Mouse (Mus musculus): Measurements from ENCODE around the gene Gramd1a. TPM values are rescaled to one million over a fixed set of nuclear protein-coding genes. Genes with fewer than 3 reads are reported as not detected.

Gramd1a gene
- 86.9 and 87.2 TPM in 2 replicates for polyA plus RNA-seq (2014; fragmentation: Nextera tagmentation; extraction: Ambion mirVana)

- Histone ChIP-seq H3K27ac (replicated peaks; ENCODE audit: low read depth, low read length) (peak within 1 kb of the TSS; percentile 65), H3K27me3 (ENCODE audit: control insufficient read depth, insufficient read depth, low read length) (no peaks in the 10 kb centered on the region), H3K36me3 (ENCODE audit: control insufficient read depth, insufficient read depth, low read length) (no peaks in the 10 kb centered on the region), H3K9me3 (ENCODE audit: control insufficient read depth, low read length) (no peaks in the 10 kb centered on the region), H3K4me1 (ENCODE audit: control insufficient read depth, insufficient read depth, low read length) (peaks cover 15% of the 10 kb centered on the region), H3K4me3 (ENCODE audit: low read depth, low read length) (no peak within 1 kb of the TSS), H3K9ac (ENCODE audit: low read length) (no peak within 1 kb of the TSS), H3K4me2 (ENCODE audit: low read depth, severe bottlenecking) (no peak within 1 kb of the TSS; the same call in 1 of the 2 replicates)
- DNase-seq (ENCODE audit: low spot score) (peak; percentile 63), ATAC-seq (ENCODE audit: insufficient number of reproducible peaks, low FRiP score, low TSS enrichment, low read depth) (peak; percentile 23; the same call in 1 of the 2 replicates)
- 56% methylated on average over 5 of the region's 5 CpGs for WGBS
These were observed at the start of gene Gramd1a for GRCm38 (mm10) chr7:31155296-31156033. Gramd1a (minus strand) TSS chr7:31155896.

DNA sequence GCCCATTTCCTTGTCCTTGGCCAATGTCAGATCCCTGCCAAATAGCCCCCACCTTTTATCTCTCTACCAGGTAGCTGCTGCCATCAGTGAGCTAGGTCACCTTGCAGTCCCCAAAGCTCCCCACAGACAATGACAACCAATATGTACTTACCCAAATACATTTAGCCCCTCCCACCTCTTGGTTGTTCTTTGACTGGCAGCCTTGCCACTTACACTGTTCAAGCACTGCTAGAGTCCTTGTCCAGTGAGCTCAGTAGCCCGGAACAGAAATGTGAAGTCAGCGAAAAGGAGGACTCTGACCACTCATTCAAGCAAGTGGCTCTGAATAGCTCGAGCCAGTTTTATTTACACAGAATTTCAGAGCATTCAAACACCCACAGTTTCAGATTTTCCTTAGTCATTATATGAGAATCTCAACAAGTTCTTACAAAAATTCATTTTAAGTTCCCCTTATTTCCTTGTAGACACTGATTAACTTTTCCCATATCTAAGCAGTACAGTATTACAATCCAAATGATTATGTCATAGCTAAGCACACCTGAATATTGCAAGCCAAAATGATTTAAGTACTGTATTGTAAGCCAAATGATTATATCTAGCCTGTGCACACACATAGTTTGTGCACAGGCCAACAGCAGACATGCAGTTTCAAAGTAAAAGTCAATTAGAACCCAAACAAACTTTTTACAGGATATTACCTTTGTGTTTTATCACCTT is 40.1 kb upstream of the Gramd1a start:
- H3K4me2 ChIP-seq (ENCODE audit: low read depth, severe bottlenecking), result no peak overlapping the region
- no peak overlapping the region for H3K27ac ChIP-seq (replicated peaks; ENCODE audit: low read depth, low read length)
- no peaks in the 10 kb centered on the region for H3K27me3 ChIP-seq (ENCODE audit: control insufficient read depth, insufficient read depth, low read length)
- ATAC-seq (ENCODE audit: insufficient number of reproducible peaks, low FRiP score, low TSS enrichment, low read depth) (no peak), DNase-seq (ENCODE audit: low spot score) (no peak)
- no peaks in the 10 kb centered on the region for H3K36me3 ChIP-seq (ENCODE audit: control insufficient read depth, insufficient read depth, low read length)
- H3K9ac ChIP-seq (ENCODE audit: low read length), result no peak overlapping the region
- 80% methylated on average over 3 of the region's 3 CpGs for WGBS
- no peak overlapping the region for H3K4me3 ChIP-seq (ENCODE audit: low read depth, low read length)
- H3K9me3 ChIP-seq (ENCODE audit: control insufficient read depth, low read length), result no peaks in the 10 kb centered on the region
- H3K4me1 ChIP-seq (ENCODE audit: control insufficient read depth, insufficient read depth, low read length), result no peaks in the 10 kb centered on the region

- no peak for DNase-seq (ENCODE audit: low spot score)
These were observed 29.0 kb upstream of the Gramd1a start for GRCm38 (mm10) chr7:31184711-31185110.

GRCm38 (mm10) chr7:31182863-31183262 is 27.2 kb upstream of the Gramd1a start:
- no peaks in the 10 kb centered on the region for H3K9me3 ChIP-seq (ENCODE audit: control insufficient read depth, low read length)
- H3K9ac ChIP-seq (ENCODE audit: low read length), result no peak overlapping the region
- no peaks in the 10 kb centered on the region for H3K27me3 ChIP-seq (ENCODE audit: control insufficient read depth, insufficient read depth, low read length)
- H3K36me3 ChIP-seq (ENCODE audit: control insufficient read depth, insufficient read depth, low read length), result no peaks in the 10 kb centered on the region
- DNase-seq (ENCODE audit: low spot score), result no peak
- H3K4me1 ChIP-seq (ENCODE audit: control insufficient read depth, insufficient read depth, low read length), result no peaks in the 10 kb centered on the region
- ATAC-seq (ENCODE audit: insufficient number of reproducible peaks, low FRiP score, low TSS enrichment, low read depth), result no peak
- 37% methylated on average over 2 of the region's 2 CpGs for WGBS
- no peak overlapping the region for H3K27ac ChIP-seq (replicated peaks; ENCODE audit: low read depth, low read length)
- no peak overlapping the region for H3K4me2 ChIP-seq (ENCODE audit: low read depth, severe bottlenecking)
- H3K4me3 ChIP-seq (ENCODE audit: low read depth, low read length), result no peak overlapping the region

More at GRCm38 (mm10) chr7:31184711-31185110, 29.0 kb upstream of the Gramd1a start:
- H3K9me3 ChIP-seq (ENCODE audit: control insufficient read depth, low read length), result no peaks in the 10 kb centered on the region
- no peaks in the 10 kb centered on the region for H3K36me3 ChIP-seq (ENCODE audit: control insufficient read depth, insufficient read depth, low read length)
- H3K4me1 ChIP-seq (ENCODE audit: control insufficient read depth, insufficient read depth, low read length), result no peaks in the 10 kb centered on the region
- no peaks in the 10 kb centered on the region for H3K27me3 ChIP-seq (ENCODE audit: control insufficient read depth, insufficient read depth, low read length)
- ATAC-seq (ENCODE audit: insufficient number of reproducible peaks, low FRiP score, low TSS enrichment, low read depth), result no peak
- no peak overlapping the region for H3K27ac ChIP-seq (replicated peaks; ENCODE audit: low read depth, low read length)
- no peak overlapping the region for H3K4me3 ChIP-seq (ENCODE audit: low read depth, low read length)
- no peak overlapping the region for H3K9ac ChIP-seq (ENCODE audit: low read length)
- no peak overlapping the region for H3K4me2 ChIP-seq (ENCODE audit: low read depth, severe bottlenecking)
- WGBS, result 84% methylated on average over 4 of the region's 4 CpGs

- Histone ChIP-seq H3K9ac (ENCODE audit: low read length) (no peak overlapping the region), H3K36me3 (ENCODE audit: control insufficient read depth, insufficient read depth, low read length) (no peaks in the 10 kb centered on the region), H3K27ac (replicated peaks; ENCODE audit: low read depth, low read length) (no peak overlapping the region), H3K4me1 (ENCODE audit: control insufficient read depth, insufficient read depth, low read length) (no peaks in the 10 kb centered on the region), H3K27me3 (ENCODE audit: control insufficient read depth, insufficient read depth, low read length) (no peaks in the 10 kb centered on the region), H3K4me2 (ENCODE audit: low read depth, severe bottlenecking) (no peak overlapping the region), H3K9me3 (ENCODE audit: control insufficient read depth, low read length) (no peaks in the 10 kb centered on the region), H3K4me3 (ENCODE audit: low read depth, low read length) (no peak overlapping the region)
- DNase-seq (ENCODE audit: low spot score) (peak; percentile 88), ATAC-seq (ENCODE audit: insufficient number of reproducible peaks, low FRiP score, low TSS enrichment, low read depth) (no peak)
- 32% methylated on average over 22 of the region's 22 CpGs for whole genome bisulfite sequencing
These were observed 21.4 kb upstream of the Gramd1a start for GRCm38 (mm10) chr7:31176886-31177763.

DNA sequence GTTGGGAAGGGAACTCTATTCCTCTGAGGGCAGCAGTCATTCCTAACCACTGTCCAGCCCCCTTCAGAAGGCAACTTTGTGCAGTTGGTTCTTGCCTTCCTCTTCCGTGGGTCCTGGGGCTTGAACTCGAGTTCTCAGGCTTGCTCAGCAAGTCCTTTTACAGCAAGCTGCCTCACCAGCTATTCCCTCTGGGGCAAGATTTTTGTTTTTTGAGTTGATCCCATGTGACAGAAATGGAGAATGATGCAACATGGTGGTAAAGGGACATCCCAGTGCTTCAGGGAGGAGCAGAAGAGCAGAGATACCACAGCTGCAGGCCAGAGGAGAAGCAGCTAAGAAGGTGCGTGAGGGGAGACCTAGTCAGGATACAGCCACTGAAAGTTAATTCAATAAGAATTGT is 19.4 kb upstream of the Gramd1a start:
- Histone ChIP-seq H3K36me3 (ENCODE audit: control insufficient read depth, insufficient read depth, low read length) (no peaks in the 10 kb centered on the region), H3K4me2 (ENCODE audit: low read depth, severe bottlenecking) (no peak overlapping the region), H3K9me3 (ENCODE audit: control insufficient read depth, low read length) (no peaks in the 10 kb centered on the region), H3K9ac (ENCODE audit: low read length) (no peak overlapping the region), H3K4me1 (ENCODE audit: control insufficient read depth, insufficient read depth, low read length) (no peaks in the 10 kb centered on the region), H3K4me3 (ENCODE audit: low read depth, low read length) (no peak overlapping the region), H3K27me3 (ENCODE audit: control insufficient read depth, insufficient read depth, low read length) (no peaks in the 10 kb centered on the region), H3K27ac (replicated peaks; ENCODE audit: low read depth, low read length) (no peak overlapping the region)
- DNase-seq (ENCODE audit: low spot score) (no peak), ATAC-seq (ENCODE audit: insufficient number of reproducible peaks, low FRiP score, low TSS enrichment, low read depth) (no peak)
- 85% methylated on average over 3 of the region's 3 CpGs for WGBS

DNA sequence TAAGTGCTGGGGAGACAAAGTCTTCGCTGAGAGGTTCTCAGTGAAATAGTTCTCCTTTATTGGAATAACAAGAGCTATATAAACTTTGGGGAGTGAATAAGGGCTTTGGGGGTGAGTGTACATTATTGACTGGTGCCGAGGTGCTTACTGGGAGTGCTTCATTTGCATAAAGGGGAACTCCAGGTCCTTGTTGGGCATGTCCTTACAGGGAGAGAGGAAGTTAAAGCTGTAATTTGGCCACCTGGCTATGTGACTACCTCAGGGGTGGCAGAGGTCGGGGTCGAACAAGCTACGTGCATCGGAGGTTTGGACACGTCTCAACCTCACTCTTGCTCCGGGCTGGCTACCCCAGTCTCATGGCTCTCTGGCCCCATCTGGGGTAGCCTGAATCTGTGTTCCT is 18.8 kb upstream of the Gramd1a start:
- Histone ChIP-seq H3K4me3 (ENCODE audit: low read depth, low read length) (no peak overlapping the region), H3K27ac (replicated peaks; ENCODE audit: low read depth, low read length) (no peak overlapping the region), H3K36me3 (ENCODE audit: control insufficient read depth, insufficient read depth, low read length) (no peaks in the 10 kb centered on the region), H3K9me3 (ENCODE audit: control insufficient read depth, low read length) (no peaks in the 10 kb centered on the region), H3K9ac (ENCODE audit: low read length) (no peak overlapping the region), H3K4me2 (ENCODE audit: low read depth, severe bottlenecking) (no peak overlapping the region), H3K4me1 (ENCODE audit: control insufficient read depth, insufficient read depth, low read length) (no peaks in the 10 kb centered on the region), H3K27me3 (ENCODE audit: control insufficient read depth, insufficient read depth, low read length) (no peaks in the 10 kb centered on the region)
- no peak for ATAC-seq (ENCODE audit: insufficient number of reproducible peaks, low FRiP score, low TSS enrichment, low read depth)
- no peak for DNase-seq (ENCODE audit: low spot score)
- 66% methylated on average over 8 of the region's 8 CpGs for WGBS

- H3K9me3 ChIP-seq (ENCODE audit: control insufficient read depth, low read length), result no peaks in the 10 kb centered on the region
- ATAC-seq (ENCODE audit: insufficient number of reproducible peaks, low FRiP score, low TSS enrichment, low read depth) (no peak), DNase-seq (ENCODE audit: low spot score) (peak; percentile 54)
- no peak overlapping the region for H3K4me2 ChIP-seq (ENCODE audit: low read depth, severe bottlenecking)
- H3K27ac ChIP-seq (replicated peaks; ENCODE audit: low read depth, low read length), result no peak overlapping the region
- H3K9ac ChIP-seq (ENCODE audit: low read length), result no peak overlapping the region
- no peaks in the 10 kb centered on the region for H3K27me3 ChIP-seq (ENCODE audit: control insufficient read depth, insufficient read depth, low read length)
- H3K4me3 ChIP-seq (ENCODE audit: low read depth, low read length), result no peak overlapping the region
- H3K4me1 ChIP-seq (ENCODE audit: control insufficient read depth, insufficient read depth, low read length), result no peaks in the 10 kb centered on the region
- 21% methylated on average over 2 of the region's 2 CpGs for WGBS
- H3K36me3 ChIP-seq (ENCODE audit: control insufficient read depth, insufficient read depth, low read length), result no peaks in the 10 kb centered on the region
These were observed 16.5 kb upstream of the Gramd1a start for GRCm38 (mm10) chr7:31172238-31172637.
